Mouse (Mus musculus): ENCODE measurements at regions not wholly inside any gene's neighbourhood (a gene's known extent, or its start where the extent isn't known, plus 50 kb on each side); places are given as distances from the start of the nearest gene placed in this dataset.

- no peak overlapping the region for H3K4me3 ChIP-seq (ENCODE audit: insufficient read depth in 1 of 2, low read depth in 2 of 2, low read length in 2 of 2)
- no peaks in the 10 kb centered on the region for H3K4me1 ChIP-seq (replicated peaks; ENCODE audit: control insufficient read depth in 2 of 2, insufficient read depth in 2 of 2, low read length in 1 of 2)
- H3K9me3 ChIP-seq (ENCODE audit: control insufficient read depth, low read length) = no peaks in the 10 kb centered on the region
- DNase-seq (ENCODE audit: low read depth in 3 of 3, low spot score in 3 of 3) = no peak
- no peaks in the 10 kb centered on the region for H3K36me3 ChIP-seq (replicated peaks; ENCODE audit: control insufficient read depth, insufficient read depth, low read depth)
- TF ChIP-seq CTCF (IDR thresholded peaks at IDR 0.05; ENCODE audit: low read depth) = no peak
- TF ChIP-seq EP300 (IDR thresholded peaks at IDR 0.05; ENCODE audit: low read depth) = no peak
- H3K9ac ChIP-seq (replicated peaks) = no peak overlapping the region
- ATAC-seq (ENCODE audit: insufficient read depth) = no peak
- H3K4me2 ChIP-seq (ENCODE audit: low read depth) = no peak overlapping the region
- H3K27ac ChIP-seq = no peak overlapping the region
- whole genome bisulfite sequencing (ENCODE audit: insufficient replicate concordance) = 35% methylated on average over 2 of the region's 2 CpGs
- no peaks in the 10 kb centered on the region for H3K27me3 ChIP-seq (ENCODE audit: control insufficient read depth, insufficient read depth, low read length)
Observed at GRCm38 (mm10) chr12:15741219-15741618, 75.5 kb downstream of the Trib2 start.

GRCm38 (mm10) chr12:15738989-15739388 is 77.7 kb downstream of the Trib2 start:
- Histone ChIP-seq H3K9me3 (ENCODE audit: control insufficient read depth, low read length) (no peaks in the 10 kb centered on the region), H3K4me3 (ENCODE audit: insufficient read depth in 1 of 2, low read depth in 2 of 2, low read length in 2 of 2) (no peak overlapping the region), H3K9ac (replicated peaks) (no peak overlapping the region), H3K36me3 (replicated peaks; ENCODE audit: control insufficient read depth, insufficient read depth, low read depth) (no peaks in the 10 kb centered on the region), H3K27ac (no peak overlapping the region), H3K4me1 (replicated peaks; ENCODE audit: control insufficient read depth in 2 of 2, insufficient read depth in 2 of 2, low read length in 1 of 2) (no peaks in the 10 kb centered on the region), H3K4me2 (ENCODE audit: low read depth) (no peak overlapping the region), H3K27me3 (ENCODE audit: control insufficient read depth, insufficient read depth, low read length) (no peaks in the 10 kb centered on the region)
- DNase-seq (ENCODE audit: low read depth in 3 of 3, low spot score in 3 of 3) (no peak), ATAC-seq (ENCODE audit: insufficient read depth) (no peak)
- no peak for TF ChIP-seq EP300 (IDR thresholded peaks at IDR 0.05; ENCODE audit: low read depth)
- TF ChIP-seq CTCF (IDR thresholded peaks at IDR 0.05; ENCODE audit: low read depth) = no peak
- WGBS (ENCODE audit: insufficient replicate concordance) = 57% methylated on average over 4 of the region's 4 CpGs

- Histone ChIP-seq H3K36me3 (replicated peaks; ENCODE audit: control insufficient read depth, insufficient read depth, low read depth) (no peaks in the 10 kb centered on the region), H3K9ac (replicated peaks) (no peak overlapping the region), H3K4me1 (replicated peaks; ENCODE audit: control insufficient read depth in 2 of 2, insufficient read depth in 2 of 2, low read length in 1 of 2) (no peaks in the 10 kb centered on the region), H3K27ac (no peak overlapping the region), H3K27me3 (ENCODE audit: control insufficient read depth, insufficient read depth, low read length) (no peaks in the 10 kb centered on the region), H3K9me3 (ENCODE audit: control insufficient read depth, low read length) (no peaks in the 10 kb centered on the region), H3K4me3 (ENCODE audit: insufficient read depth in 1 of 2, low read depth in 2 of 2, low read length in 2 of 2) (no peak overlapping the region), H3K4me2 (ENCODE audit: low read depth) (no peak overlapping the region)
- DNase-seq (ENCODE audit: low read depth in 3 of 3, low spot score in 3 of 3) (no peak), ATAC-seq (ENCODE audit: insufficient read depth) (no peak)
- 54% methylated on average over 3 of the region's 3 CpGs for WGBS (ENCODE audit: insufficient replicate concordance)
- no peak for TF ChIP-seq CTCF (IDR thresholded peaks at IDR 0.05; ENCODE audit: low read depth)
- TF ChIP-seq EP300 (IDR thresholded peaks at IDR 0.05; ENCODE audit: low read depth) = no peak
Observed at GRCm38 (mm10) chr12:15731261-15731660, 85.5 kb downstream of the Trib2 start.

GRCm38 (mm10) chr12:15729696-15730095 is 87.0 kb downstream of the Trib2 start:
- Histone ChIP-seq H3K27me3 (ENCODE audit: control insufficient read depth, insufficient read depth, low read length) (no peaks in the 10 kb centered on the region), H3K9me3 (ENCODE audit: control insufficient read depth, low read length) (no peaks in the 10 kb centered on the region), H3K9ac (replicated peaks) (no peak overlapping the region), H3K4me2 (ENCODE audit: low read depth) (no peak overlapping the region), H3K4me3 (ENCODE audit: insufficient read depth in 1 of 2, low read depth in 2 of 2, low read length in 2 of 2) (no peak overlapping the region), H3K36me3 (replicated peaks; ENCODE audit: control insufficient read depth, insufficient read depth, low read depth) (no peaks in the 10 kb centered on the region), H3K27ac (no peak overlapping the region), H3K4me1 (replicated peaks; ENCODE audit: control insufficient read depth in 2 of 2, insufficient read depth in 2 of 2, low read length in 1 of 2) (no peaks in the 10 kb centered on the region)
- DNase-seq (ENCODE audit: low read depth in 3 of 3, low spot score in 3 of 3) (no peak), ATAC-seq (ENCODE audit: insufficient read depth) (no peak)
- TF ChIP-seq CTCF (IDR thresholded peaks at IDR 0.05; ENCODE audit: low read depth) (no peak), EP300 (IDR thresholded peaks at IDR 0.05; ENCODE audit: low read depth) (no peak)
- 61% methylated on average over 3 of the region's 3 CpGs for WGBS (ENCODE audit: insufficient replicate concordance)

GRCm38 (mm10) chr12:15723529-15723928 is 93.2 kb downstream of the Trib2 start:
- Histone ChIP-seq H3K4me2 (ENCODE audit: low read depth) (no peak overlapping the region), H3K9me3 (ENCODE audit: control insufficient read depth, low read length) (no peaks in the 10 kb centered on the region), H3K9ac (replicated peaks) (no peak overlapping the region), H3K4me1 (replicated peaks; ENCODE audit: control insufficient read depth in 2 of 2, insufficient read depth in 2 of 2, low read length in 1 of 2) (no peaks in the 10 kb centered on the region), H3K27me3 (ENCODE audit: control insufficient read depth, insufficient read depth, low read length) (no peaks in the 10 kb centered on the region), H3K27ac (no peak overlapping the region), H3K36me3 (replicated peaks; ENCODE audit: control insufficient read depth, insufficient read depth, low read depth) (no peaks in the 10 kb centered on the region), H3K4me3 (ENCODE audit: insufficient read depth in 1 of 2, low read depth in 2 of 2, low read length in 2 of 2) (no peak overlapping the region)
- DNase-seq (ENCODE audit: low read depth in 3 of 3, low spot score in 3 of 3) (no peak), ATAC-seq (ENCODE audit: insufficient read depth) (no peak)
- TF ChIP-seq CTCF (IDR thresholded peaks at IDR 0.05; ENCODE audit: low read depth) (no peak), EP300 (IDR thresholded peaks at IDR 0.05; ENCODE audit: low read depth) (no peak)
- 59% methylated on average over 6 of the region's 6 CpGs for WGBS (ENCODE audit: insufficient replicate concordance)

Data from liver, embryonic 14.5 days (tissue).